Mouse (Mus musculus) forebrain, postnatal 0 days (tissue): ENCODE measurements around the gene Dcaf1. TPM values are rescaled to one million over a fixed set of nuclear protein-coding genes. Genes with fewer than 3 reads are reported as not detected.

Experiments used
- ATAC-seq: fragments of 200-750 bp; cut with Nextera tagmentation; 2 replicates; pipeline ENCODE4 v1.8.0; 2017; ENCODE audit warnings: mild to moderate bottlenecking, moderate library complexity
- DNase-seq: peaks from one replicate; pipeline ENCODE4 v3.0.0-alpha.2; 2015
- H3K27ac ChIP-seq: fragments of 300-500 bp; sonication (generic); 2 replicates; pipeline ENCODE4 v1.5.1; 2014; ENCODE audit warnings: low read depth, mild to moderate bottlenecking, antibody characterized with exemption, low read length, moderate library complexity, mixed read lengths
- H3K27me3 ChIP-seq: fragments of 300-500 bp; sonication (generic); 2 replicates; pipeline ENCODE4 v1.6.1; 2014; ENCODE audit warnings: mild to moderate bottlenecking, low read length, mixed read lengths; ENCODE audit not compliant: insufficient read depth
- H3K36me3 ChIP-seq: fragments of 300-500 bp; sonication (generic); 2 replicates; pipeline ENCODE4 v1.6.1; 2014; ENCODE audit warnings: mild to moderate bottlenecking, moderate library complexity; ENCODE audit not compliant: insufficient read depth
- H3K4me1 ChIP-seq: fragments of 300-500 bp; sonication (generic); 2 replicates; pipeline ENCODE4 v1.6.1; 2014; ENCODE audit warnings: antibody characterized with exemption; ENCODE audit not compliant: insufficient read depth
- H3K4me2 ChIP-seq: fragments of 300-500 bp; sonication (generic); 2 replicates; pipeline ENCODE4 v1.6.1; 2014; ENCODE audit warnings: low read depth, mild to moderate bottlenecking, moderate library complexity
- H3K4me3 ChIP-seq: fragments of 300-500 bp; sonication (generic); 2 replicates; pipeline ENCODE4 v1.5.1; 2014; ENCODE audit warnings: low read depth, low read length, mixed read lengths
- H3K9ac ChIP-seq: fragments of 300-500 bp; sonication (generic); 2 replicates; pipeline ENCODE4 v1.6.1; 2014; ENCODE audit warnings: mild to moderate bottlenecking
- H3K9me3 ChIP-seq: fragments of 300-500 bp; sonication (generic); 2 replicates; pipeline ENCODE4 v1.6.1; 2016; ENCODE audit warnings: low read length
- CTCF ChIP-seq: sonication (generic); IDR thresholded peaks from 2 replicates; pipeline ENCODE4 v1.5.1; 2016; ENCODE audit warnings: antibody characterized with exemption, control low read depth, low read depth
- WGBS: fragments of 180-500 bp; shearing (Covaris S2); extraction: QIAGEN DNeasy Blood & Tissue Kit; methylation state at CpG from one replicate; pipeline ENCODE4 v1.1.7; 2014; 5-methylcytosine and 5-hydroxymethylcytosine counted together
- polyA plus RNA-seq: library from polyadenylated mRNA; unstranded; fragments of >200 nt; fragmentation: Nextera tagmentation; extraction: Ambion mirVana; gene quantifications from 2 replicates; pipeline ENCODE4 v1.2.1, GENCODE M21; 2015
- total RNA-seq: library from RNA; depleted of rRNA; stranded (reverse); fragments of >200 nt; gene quantifications from 2 replicates; pipeline ENCODE4 v1.2.3, GENCODE M21; 2014

Gene Dcaf1
- total and polyA plus RNA-seq, 2 experiments from 2014 or later: 8.0 to 33.7 TPM

DNA sequence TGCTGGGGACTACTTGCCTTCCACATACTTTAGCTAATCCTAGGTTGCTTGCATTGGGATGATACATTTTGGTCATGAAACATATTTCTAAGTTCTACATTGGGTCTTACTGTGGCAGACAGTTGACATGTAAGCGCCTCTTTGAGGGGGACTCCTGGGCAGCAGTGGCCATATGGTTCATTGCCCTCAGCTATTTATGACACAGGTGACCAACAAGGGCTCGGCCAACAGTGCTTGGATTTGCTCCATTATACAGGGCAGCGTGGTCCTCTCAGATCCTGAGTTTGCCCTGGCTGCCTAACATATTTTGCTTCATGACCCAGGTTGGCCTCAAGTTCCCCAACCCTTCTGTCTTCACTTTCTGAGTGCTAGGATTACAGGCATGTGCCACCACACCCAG lies 55.0 kb downstream of the Dcaf1 start:
- Histone ChIP-seq H3K4me1 (no peaks in the 10 kb centered on the region), H3K4me3 (no peak overlapping the region), H3K9ac (no peak overlapping the region), H3K9me3 (no peaks in the 10 kb centered on the region), H3K4me2 (no peak overlapping the region), H3K36me3 (peaks cover 63% of the 10 kb centered on the region), H3K27ac (no peak overlapping the region), H3K27me3 (no peaks in the 10 kb centered on the region)
- no peak for DNase-seq
- no peak for ATAC-seq
- WGBS: 86% methylated on average over 3 of the region's 3 CpGs
- no peak for TF ChIP-seq CTCF

DNA sequence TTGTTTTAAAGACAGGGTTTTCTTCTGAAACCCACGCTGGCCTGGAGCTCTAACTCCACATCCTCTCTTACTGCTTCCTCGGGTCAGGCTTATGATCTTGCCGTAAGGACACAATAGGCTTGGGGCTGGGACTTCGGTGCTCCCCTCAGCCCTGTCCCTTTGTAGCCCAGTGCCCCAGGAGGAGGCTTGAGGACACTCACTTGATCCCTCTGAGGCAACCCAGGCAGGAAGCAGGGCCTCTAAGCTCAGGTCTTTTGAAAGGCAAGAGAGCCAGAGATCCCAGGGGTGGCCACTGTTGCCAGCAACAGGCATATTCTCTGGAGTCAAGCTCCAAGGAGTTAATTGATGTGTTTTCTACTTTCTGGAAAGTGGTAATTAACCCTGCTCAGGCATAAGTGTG lies 57.8 kb downstream of the Dcaf1 start:
- 0 out of 2 replicates have a peak overlapping the region, but pooled peaks have one; percentile 14 for H3K9ac ChIP-seq
- H3K9me3 ChIP-seq: no peaks in the 10 kb centered on the region
- no peaks in the 10 kb centered on the region for H3K27me3 ChIP-seq
- H3K4me1 ChIP-seq: peaks cover 16% of the 10 kb centered on the region
- peaks cover 71% of the 10 kb centered on the region for H3K36me3 ChIP-seq
- H3K4me2 ChIP-seq: no peak overlapping the region
- no peak for DNase-seq
- no peak for TF ChIP-seq CTCF
- 50% methylated on average over 4 of the region's 4 CpGs for WGBS
- ATAC-seq: no peak
- H3K27ac ChIP-seq: 0 out of 2 replicates have a peak overlapping the region, but pooled peaks have one; percentile 4
- H3K4me3 ChIP-seq: no peak overlapping the region

DNA sequence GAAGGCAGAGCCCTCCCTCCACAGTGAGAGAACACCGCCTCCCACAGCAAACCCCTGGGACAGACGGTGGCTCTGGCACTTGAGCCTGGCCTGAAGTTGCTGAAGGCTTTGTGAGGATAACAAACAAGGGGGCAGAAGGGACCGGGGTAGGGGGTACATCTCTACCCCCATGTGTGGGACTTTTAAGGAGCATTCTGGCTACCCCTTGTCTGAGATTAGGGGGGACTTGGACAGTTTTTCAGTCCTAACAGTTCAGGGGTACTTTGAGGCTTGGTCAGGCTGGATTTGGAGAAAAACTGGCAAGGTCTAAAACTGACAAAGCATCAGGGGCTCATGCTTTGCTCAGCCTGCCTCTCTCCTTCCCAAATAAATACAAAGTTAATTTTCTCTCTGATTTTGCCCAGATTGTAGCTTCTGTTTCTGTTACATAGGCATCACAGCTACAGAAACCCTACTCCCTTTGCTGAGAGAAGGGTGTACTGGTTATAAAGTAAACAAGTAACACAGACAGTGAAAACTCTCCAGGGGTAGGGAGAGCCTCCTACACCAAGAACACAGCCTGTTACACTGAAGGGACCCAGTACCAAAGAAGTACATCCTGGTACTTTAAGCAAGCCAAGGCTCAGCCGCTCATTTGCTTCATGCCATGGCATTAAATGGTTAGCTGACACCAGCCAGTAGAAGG lies 59.5 kb downstream of the Dcaf1 start:
- no peak overlapping the region for H3K4me2 ChIP-seq
- H3K9ac ChIP-seq: no peak overlapping the region; the same call in 1 of the 2 replicates
- peaks cover 56% of the 10 kb centered on the region for H3K36me3 ChIP-seq

DNA sequence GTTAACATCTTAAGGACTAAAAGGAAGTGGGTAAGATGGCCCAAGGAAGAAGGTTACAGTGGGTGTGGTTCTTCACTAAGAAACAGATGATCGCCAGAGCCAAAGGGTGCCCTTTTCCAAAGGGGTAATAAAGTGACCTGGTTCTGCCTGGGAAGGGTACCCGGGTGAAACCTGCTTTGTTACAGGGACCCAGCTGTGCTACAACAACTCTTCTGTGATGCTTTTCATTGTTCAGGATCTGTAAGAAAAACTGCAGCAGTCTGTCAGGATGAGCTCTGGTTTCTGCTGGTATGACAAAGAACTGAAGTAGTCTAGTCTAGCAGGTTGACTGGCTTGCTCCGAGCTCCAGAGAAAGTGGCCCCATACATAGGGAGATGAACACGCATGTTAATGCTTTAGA lies 60.5 kb downstream of the Dcaf1 start:
- no peak for ATAC-seq
- H3K4me1 ChIP-seq: peaks cover 27% of the 10 kb centered on the region
- H3K27me3 ChIP-seq: no peaks in the 10 kb centered on the region
- H3K27ac ChIP-seq: no peak overlapping the region
- H3K9me3 ChIP-seq: no peaks in the 10 kb centered on the region
- no peak overlapping the region for H3K4me2 ChIP-seq
- no peak for DNase-seq
- WGBS: 69% methylated on average over 4 of the region's 4 CpGs
- no peak overlapping the region for H3K4me3 ChIP-seq
- TF ChIP-seq CTCF: no peak
- no peak overlapping the region for H3K9ac ChIP-seq
- H3K36me3 ChIP-seq: peaks cover 48% of the 10 kb centered on the region

More for the DNA sequence above, 59.5 kb downstream of the Dcaf1 start:
- Histone ChIP-seq H3K27me3 (no peaks in the 10 kb centered on the region), H3K4me1 (peaks cover 27% of the 10 kb centered on the region), H3K9me3 (no peaks in the 10 kb centered on the region), H3K27ac (no peak overlapping the region), H3K4me3 (no peak overlapping the region)
- DNase-seq (no peak), ATAC-seq (no peak)
- 63% methylated on average over 4 of the region's 4 CpGs for WGBS
- no peak for TF ChIP-seq CTCF

DNA sequence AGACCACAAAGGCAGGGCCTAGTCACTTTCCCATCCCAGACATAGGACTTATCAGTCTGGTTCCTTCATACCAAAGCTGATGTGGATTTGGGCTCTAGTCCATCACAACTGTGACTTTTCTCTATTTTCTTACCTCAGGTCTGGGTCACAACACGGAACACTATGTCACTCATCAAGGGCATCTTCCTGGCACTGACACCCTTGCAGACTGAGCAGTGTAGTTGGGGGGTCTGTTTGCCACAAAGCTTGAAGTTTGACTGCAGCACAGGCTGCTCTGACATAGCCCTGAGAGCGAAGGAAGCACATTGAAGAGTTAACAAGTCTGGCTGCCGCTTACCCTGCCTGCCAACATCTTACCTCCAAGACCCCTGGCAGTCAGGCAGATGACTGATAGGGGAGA lies 61.4 kb downstream of the Dcaf1 start:
- no peak overlapping the region for H3K9ac ChIP-seq
- peak overlapping the region; percentile 33 for H3K4me2 ChIP-seq
- H3K9me3 ChIP-seq: no peaks in the 10 kb centered on the region
- peaks cover 27% of the 10 kb centered on the region for H3K4me1 ChIP-seq
- WGBS: 78% methylated on average over 3 of the region's 3 CpGs
- no peak for ATAC-seq
- DNase-seq: no peak
- H3K27ac ChIP-seq: no peak overlapping the region
- no peak for TF ChIP-seq CTCF
- peaks cover 48% of the 10 kb centered on the region for H3K36me3 ChIP-seq
- H3K27me3 ChIP-seq: no peaks in the 10 kb centered on the region
- H3K4me3 ChIP-seq: no peak overlapping the region

DNA sequence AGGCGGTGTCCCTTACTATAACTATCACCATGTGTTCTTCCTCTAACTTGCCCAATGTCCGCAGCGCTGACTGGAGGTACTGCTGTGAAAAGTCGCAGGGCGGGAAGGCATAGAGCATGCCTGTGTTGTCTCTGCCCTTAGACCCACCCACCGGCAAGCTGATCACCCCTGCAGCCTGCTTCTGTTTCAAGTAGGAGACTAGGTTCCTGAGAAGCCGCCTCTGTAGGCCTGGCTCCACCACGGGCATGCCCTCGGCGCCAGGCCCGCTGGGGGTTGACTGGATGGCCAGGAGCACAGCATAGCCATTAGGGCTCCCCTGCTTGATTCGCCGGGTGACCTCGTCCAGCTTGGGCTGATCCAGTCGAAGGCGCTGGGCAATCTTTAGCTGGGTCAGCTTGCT lies 62.6 kb downstream of the Dcaf1 start:
- Histone ChIP-seq H3K27ac (no peak overlapping the region), H3K36me3 (peaks cover 59% of the 10 kb centered on the region), H3K9ac (peak overlapping the region; percentile 92; the same call in 1 of the 2 replicates), H3K4me2 (peak overlapping the region; percentile 93), H3K4me1 (peaks cover 27% of the 10 kb centered on the region), H3K9me3 (no peaks in the 10 kb centered on the region), H3K4me3 (peak overlapping the region; percentile 85), H3K27me3 (no peaks in the 10 kb centered on the region)
- no peak for ATAC-seq
- no peak for DNase-seq
- 46% methylated on average over 16 of the region's 16 CpGs for WGBS
- no peak for TF ChIP-seq CTCF

DNA sequence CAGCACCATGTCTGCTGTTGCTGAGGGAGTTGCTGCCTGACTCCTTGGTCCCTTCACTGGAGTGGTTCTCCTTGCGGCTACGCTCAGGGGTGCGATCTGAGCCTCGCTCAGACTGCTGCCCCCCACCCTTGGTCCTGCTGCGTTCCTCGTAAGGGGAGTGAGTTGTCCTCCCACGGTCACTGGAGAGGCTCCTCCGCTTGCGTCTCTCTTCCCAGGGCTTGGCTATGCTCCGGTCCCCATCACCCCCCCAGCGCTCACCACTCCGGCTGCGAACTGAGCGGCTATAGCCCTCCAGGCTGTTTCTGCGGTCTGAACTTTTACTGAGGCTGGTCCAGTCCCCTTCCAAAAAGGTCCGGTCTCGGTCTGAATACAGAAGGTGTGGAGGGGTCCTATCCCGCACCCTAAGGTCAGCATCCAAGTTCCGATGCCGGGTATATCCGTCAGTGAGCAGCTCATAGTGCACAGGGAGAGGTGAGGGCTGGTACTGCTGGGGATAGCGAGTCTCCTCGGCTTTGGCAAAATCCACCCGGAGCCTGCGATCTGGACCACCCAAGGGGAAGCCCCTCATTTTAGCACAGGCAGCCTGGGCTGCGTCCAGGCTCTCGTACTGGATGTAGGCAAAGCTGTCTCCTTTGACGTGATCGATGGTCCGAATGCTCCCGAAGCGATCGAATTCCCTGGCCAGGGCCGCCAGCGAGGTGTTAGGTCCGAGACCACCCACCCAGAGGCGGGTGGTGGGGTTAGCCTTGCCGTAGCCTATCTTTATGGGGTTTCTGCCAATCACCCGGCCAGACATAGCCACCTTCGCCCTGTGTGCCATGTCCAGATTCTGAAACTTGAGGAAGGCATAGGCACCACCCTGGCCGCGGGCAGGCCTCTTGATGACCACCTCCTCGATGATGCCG lies 63.6 kb downstream of the Dcaf1 start:
- peak overlapping the region; percentile 95; the same call in 1 of the 2 replicates for H3K27ac ChIP-seq
- H3K9ac ChIP-seq: peak overlapping the region; percentile 92
- H3K4me2 ChIP-seq: peak overlapping the region; percentile 93
- ATAC-seq: no peak
- no peak for TF ChIP-seq CTCF
- no peaks in the 10 kb centered on the region for H3K9me3 ChIP-seq
- 23% methylated on average over 44 of the region's 44 CpGs for WGBS
- H3K4me1 ChIP-seq: peaks cover 27% of the 10 kb centered on the region
- no peak for DNase-seq
- peak overlapping the region; percentile 85 for H3K4me3 ChIP-seq
- H3K27me3 ChIP-seq: no peaks in the 10 kb centered on the region
- peaks cover 58% of the 10 kb centered on the region for H3K36me3 ChIP-seq
